Mouse (Mus musculus): Measurements from ENCODE around the gene Ube2ql1. TPM values are rescaled to one million over a fixed set of nuclear protein-coding genes. Genes with fewer than 3 reads are reported as not detected.

Ube2ql1 gene
- polyA plus RNA-seq (2017; shearing (Covaris generic)), result not detected

GRCm38 (mm10) chr13:69739759-69740135, at the start of gene Ube2ql1:
Ube2ql1 (minus strand) TSS chr13:69739889.

Other genes starting within 250 kb of the Ube2ql1 start
- gene Nsun2, start 206.1 kb downstream of the Ube2ql1 start, polyA plus RNA-seq (2017; shearing (Covaris generic)), result 36.6 TPM
- gene Tent4a, start 205.3 kb downstream of the Ube2ql1 start, polyA plus RNA-seq (2017; shearing (Covaris generic)), result 1.7 TPM
- gene Srd5a1, start 128.4 kb downstream of the Ube2ql1 start, polyA plus RNA-seq (2017; shearing (Covaris generic)), result 0.61 TPM
- gene Med10, start 62.5 kb upstream of the Ube2ql1 start, polyA plus RNA-seq (2017; shearing (Covaris generic)), result 163 TPM

All from activated CD4-positive, CD25-positive, alpha-beta regulatory T cell, adult 9 weeks (primary cell).